Mouse (Mus musculus) left cerebral cortex, adult 2 months (tissue): ENCODE results near the gene Hdac9. TPM values are rescaled to one million over a fixed set of nuclear protein-coding genes. Genes with fewer than 3 reads are reported as not detected.

ENCODE experiments used
- DNase-seq, 2 experiments: peaks; one replicate each; pipeline ENCODE4 v3.0.0; 2021 to 2022; ENCODE audit warnings: low spot score in 2 of 2, mixed read lengths in 1 of 2; ENCODE audit errors: extremely low spot score in 1 of 2
- H3K27ac ChIP-seq: fragments of 200-600 bp; 2 replicates; pipeline ENCODE4 v1.8.1; 2022
- H3K4me3 ChIP-seq: fragments of 200-600 bp; 2 replicates; pipeline ENCODE4 v1.8.1; 2022
- CTCF ChIP-seq: fragments of 200-600 bp; IDR thresholded peaks from 2 replicates; pipeline ENCODE4 v1.8.1; 2022; ENCODE audit warnings: antibody characterized with exemption, mild to moderate bottlenecking, moderate library complexity
- intact Hi-C: fragments of 180-260 bp; cut with DNase I; formaldehyde crosslinking; loops from one replicate; pipeline ENCODE4 v1.15.1; 2025
- total RNA-seq, 2 experiments: library from RNA; stranded (reverse); gene quantifications; 2 replicates each; pipeline ENCODE4 v1.2.3; 2021

Hdac9 gene
- total RNA-seq, 2 experiments from 2014 or later: 58.1 to 59.7 TPM

DNA sequence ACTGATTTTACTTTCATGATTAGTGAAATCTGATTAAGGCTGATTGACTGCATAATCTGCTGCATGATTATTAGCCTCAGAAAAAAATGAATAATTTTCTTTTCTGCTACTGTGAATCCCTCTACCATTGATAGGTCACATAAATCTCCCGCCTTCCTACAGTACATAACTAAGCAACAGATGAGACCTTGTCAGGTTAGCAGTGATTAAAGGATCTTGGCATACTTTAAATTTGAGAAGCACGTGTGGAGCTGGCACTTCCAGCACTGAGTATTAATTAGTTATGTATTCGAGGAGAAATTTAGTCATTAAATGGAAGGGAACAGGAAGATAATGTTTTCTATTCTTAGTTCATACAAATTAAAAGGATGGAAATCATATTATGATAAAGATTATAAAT, 347.8 kb downstream of the Hdac9 start:
- no peak for TF ChIP-seq CTCF
- DNase-seq: no peak
- Histone ChIP-seq H3K27ac (no peak overlapping the region), H3K4me3 (no peak overlapping the region)
- intact Hi-C loops: no loop called here

DNA sequence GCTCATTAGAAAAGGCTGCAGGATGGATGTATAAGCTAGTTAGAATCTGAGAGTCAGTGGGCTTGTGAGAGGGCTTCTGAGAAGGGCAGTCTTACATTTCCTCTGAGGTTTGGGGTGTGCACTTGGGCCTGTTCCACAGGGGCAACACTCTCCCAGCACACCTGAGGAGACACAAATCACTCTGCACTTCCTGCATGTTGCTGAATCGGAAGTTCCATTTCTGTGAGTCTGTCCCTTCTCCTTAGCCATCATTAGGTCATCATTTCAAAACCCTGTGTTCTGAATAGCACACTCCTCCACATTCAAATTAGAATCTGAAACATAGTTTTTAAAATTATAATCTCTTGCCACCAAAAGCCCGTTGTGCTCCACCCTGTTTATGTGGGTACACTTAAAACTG, 354.6 kb downstream of the Hdac9 start:
- no peak overlapping the region for H3K4me3 ChIP-seq
- intact Hi-C loops: no loop called here
- no peak for DNase-seq
- no peak overlapping the region for H3K27ac ChIP-seq
- TF ChIP-seq CTCF: no peak

DNA sequence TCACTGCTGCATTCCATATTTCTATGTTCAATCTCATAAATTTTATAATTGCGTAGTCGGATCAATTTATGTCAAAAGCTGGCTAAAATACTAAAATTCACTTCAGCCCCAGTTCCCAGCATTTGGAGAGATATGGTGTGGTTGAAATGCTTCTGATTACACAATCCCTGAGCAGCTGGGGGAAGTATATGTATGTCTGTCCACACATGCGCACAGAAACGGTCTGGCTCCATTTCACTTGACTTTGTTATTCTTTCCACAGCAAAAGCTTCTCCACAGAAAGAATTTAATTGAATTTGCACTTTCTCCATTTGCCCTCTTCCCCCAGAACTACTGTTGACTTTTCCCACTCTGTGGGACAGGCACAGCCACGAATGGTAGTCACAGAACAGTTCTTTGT, 357.9 kb downstream of the Hdac9 start:
- no peak for DNase-seq
- Histone ChIP-seq H3K27ac (no peak overlapping the region), H3K4me3 (no peak overlapping the region)
- TF ChIP-seq CTCF: no peak
- intact Hi-C loops: no loop called here

- Histone ChIP-seq H3K4me3 (no peak overlapping the region), H3K27ac (no peak overlapping the region)
- no peak for TF ChIP-seq CTCF
- DNase-seq: no peak
- intact Hi-C loops: no loop called here
Observed at GRCm38 (mm10) chr12:34554803-34555202, 362.1 kb downstream of the Hdac9 start.

GRCm38 (mm10) chr12:34550268-34550667, 366.6 kb downstream of the Hdac9 start:
- DNase-seq: no peak
- no peak for TF ChIP-seq CTCF
- Histone ChIP-seq H3K4me3 (no peak overlapping the region), H3K27ac (no peak overlapping the region)
- intact Hi-C loops: no loop called here

DNA sequence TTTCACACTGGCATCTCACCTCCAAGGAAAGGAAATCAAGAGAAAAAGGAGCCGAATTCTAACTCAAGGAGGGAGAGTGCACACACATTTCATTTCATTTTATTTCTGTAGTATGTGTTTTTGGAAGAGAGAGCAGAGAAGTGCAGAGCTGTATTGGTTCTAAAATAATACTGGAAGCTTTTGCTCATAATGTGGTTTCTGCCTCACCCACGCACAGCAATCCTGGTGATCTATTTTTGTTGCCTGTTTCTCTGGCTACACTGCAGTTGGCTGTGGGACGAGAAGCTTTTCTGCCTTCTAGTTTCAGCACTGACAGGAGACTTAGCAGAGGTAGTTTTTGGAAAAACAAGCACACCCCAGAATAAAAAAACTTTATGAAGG, 387.7 kb downstream of the Hdac9 start:
- H3K4me3 ChIP-seq: peak overlapping the region; percentile 49
- DNase-seq: peak; percentile 58 to 60
- peak overlapping the region; percentile 91 for H3K27ac ChIP-seq
- TF ChIP-seq CTCF: no peak
- intact Hi-C loops: loop anchor here (10.0 kb wide), 1 partner anchor 454 kb away; no protein-coding TSS in a partner anchor

DNA sequence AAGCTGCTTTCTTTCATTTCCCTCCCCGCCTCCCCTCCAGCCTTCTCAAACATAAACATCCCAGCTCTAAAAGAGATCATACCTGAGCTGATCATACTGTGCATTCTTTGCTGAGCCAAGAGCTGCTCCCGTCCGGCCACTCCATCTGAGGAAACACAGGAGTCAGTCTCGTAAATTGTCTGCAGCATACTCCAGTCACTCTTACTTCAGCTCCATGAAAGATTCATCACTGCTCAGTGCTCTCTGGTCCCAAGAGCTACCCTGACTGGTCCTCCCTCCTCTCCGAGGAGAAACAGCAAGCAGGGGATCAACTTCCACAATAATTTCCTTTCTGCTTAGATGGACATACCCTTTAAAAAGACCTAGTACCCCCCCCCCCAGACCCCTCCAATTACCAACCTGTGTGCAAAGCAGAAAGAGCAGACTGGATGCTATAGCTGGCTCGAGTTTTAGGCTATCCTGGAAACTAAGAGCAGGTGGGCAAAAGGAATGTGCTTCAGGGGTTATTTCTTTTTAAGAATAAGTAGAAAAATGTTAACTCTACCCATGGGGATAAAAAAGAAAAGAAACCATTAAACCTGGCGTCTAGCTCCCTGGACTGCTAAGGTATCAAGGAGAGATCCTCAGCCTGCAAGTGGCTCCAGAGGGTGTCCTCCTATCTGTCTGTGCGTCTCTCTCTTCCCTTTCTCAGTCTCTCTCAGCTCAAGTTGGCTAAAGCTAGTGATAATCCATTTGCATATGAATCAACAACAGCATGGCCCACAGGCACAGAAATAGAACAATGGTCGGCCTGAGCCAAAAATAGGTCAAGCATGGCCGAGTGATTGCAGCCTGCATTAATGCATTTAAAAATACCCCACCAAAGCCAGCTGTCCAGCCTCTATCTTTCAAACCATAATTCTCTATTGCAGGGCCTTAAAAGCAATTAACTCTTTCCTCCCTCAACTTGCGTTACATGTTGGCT, 388.4 kb downstream of the Hdac9 start:
- DNase-seq: peak; percentile 36 to 44
- intact Hi-C loops: loop anchor here (1.0 to 10.0 kb wide), 2 partner anchors 29 to 454 kb away; no protein-coding TSS in a partner anchor
- peak overlapping the region; percentile 91 for H3K27ac ChIP-seq
- no peak for TF ChIP-seq CTCF
- H3K4me3 ChIP-seq: peak overlapping the region; percentile 49

GRCm38 (mm10) chr12:34527761-34528160, 389.1 kb downstream of the Hdac9 start:
- intact Hi-C loops: loop anchor here (1.0 to 10.0 kb wide), 2 partner anchors 28 to 453 kb away; no protein-coding TSS in a partner anchor
- DNase-seq: no peak
- TF ChIP-seq CTCF: no peak
- Histone ChIP-seq H3K4me3 (peak overlapping the region; percentile 49), H3K27ac (peak overlapping the region; percentile 91)

GRCm38 (mm10) chr12:34521468-34521867, 395.4 kb downstream of the Hdac9 start:
- DNase-seq: no peak
- intact Hi-C loops: loop anchor here (10.0 kb wide), 1 partner anchor 447 kb away; no protein-coding TSS in a partner anchor
- Histone ChIP-seq H3K27ac (no peak overlapping the region), H3K4me3 (no peak overlapping the region)
- TF ChIP-seq CTCF: no peak

DNA sequence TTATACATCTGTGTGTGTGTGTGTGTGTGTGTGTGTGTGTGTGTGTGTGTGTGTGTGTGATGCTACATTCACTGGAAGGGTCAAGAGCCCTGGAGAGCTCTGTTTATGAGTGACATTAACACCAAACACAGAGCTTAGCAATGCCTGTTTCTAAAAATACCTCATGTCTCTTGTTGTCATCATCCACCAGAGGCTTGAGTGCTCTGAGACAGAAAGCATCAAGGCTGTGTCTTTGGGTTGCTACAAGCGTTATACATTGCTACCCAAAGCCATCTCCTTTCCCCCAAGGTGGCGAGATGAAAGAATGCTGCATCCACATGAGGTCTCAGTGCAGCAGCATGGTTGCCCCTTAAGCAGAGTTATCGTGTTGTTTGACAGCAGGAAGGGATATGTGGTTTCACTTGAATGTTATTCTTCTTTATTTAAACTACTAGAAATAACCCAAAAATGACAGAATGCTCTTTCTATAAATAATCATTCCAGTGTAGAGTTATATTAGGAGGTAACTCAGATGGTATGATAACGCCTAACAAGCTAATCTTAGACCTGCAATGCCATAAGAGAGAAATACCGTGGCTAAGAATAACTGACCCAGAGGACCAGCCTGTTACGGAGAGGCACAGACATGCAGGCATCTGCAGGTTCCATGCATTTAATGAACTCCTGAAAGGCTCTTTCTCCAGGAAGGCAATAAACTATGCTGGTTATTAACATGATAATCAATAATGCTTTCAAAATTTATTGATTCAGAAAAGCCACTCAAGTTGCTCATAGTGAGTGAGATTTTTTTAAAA, 399.9 kb downstream of the Hdac9 start:
- TF ChIP-seq CTCF: no peak

GRCm38 (mm10) chr12:34506345-34506744, 410.6 kb downstream of the Hdac9 start:
- intact Hi-C loops: no loop called here
- no peak for DNase-seq
- TF ChIP-seq CTCF: no peak
- H3K27ac ChIP-seq: no peak overlapping the region
- H3K4me3 ChIP-seq: no peak overlapping the region

More for the DNA sequence above, 399.9 kb downstream of the Hdac9 start:
- Histone ChIP-seq H3K4me3 (no peak overlapping the region), H3K27ac (no peak overlapping the region; the same call in 1 of the 2 replicates)
- DNase-seq: no peak
- intact Hi-C loops: no loop called here
